Mouse (Mus musculus): ENCODE data around the gene Gm20219.

DNA sequence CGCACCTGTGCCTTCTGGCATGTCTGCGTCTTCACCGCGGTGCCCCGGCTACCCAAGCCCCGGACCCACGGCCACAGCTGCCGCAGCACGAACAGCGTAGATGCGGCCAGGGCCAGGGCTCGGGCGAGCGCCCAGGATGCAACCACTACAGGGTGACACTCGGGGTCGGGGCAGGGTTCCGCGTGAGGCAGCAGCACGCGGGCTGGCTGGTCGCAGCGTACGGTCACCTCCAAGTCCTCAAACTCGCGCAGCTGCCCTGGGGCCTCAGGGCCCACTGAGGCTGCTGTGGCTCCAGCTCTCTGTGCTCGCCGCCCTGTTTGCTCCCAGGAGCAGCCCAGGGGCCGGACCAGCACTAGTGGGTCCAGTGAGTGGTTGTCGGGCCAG lies 42.5 kb downstream of the Gm20219 start:
- TF ChIP-seq POLR2A (IDR thresholded peaks at IDR 0.05; ENCODE audit: extremely low read depth, insufficient read depth, low read length) (no peak), CTCF (IDR thresholded peaks at IDR 0.05; ENCODE audit: extremely low read depth, insufficient read depth, low read length) (no peak)
